Mouse (Mus musculus): ENCODE results near the gene Prps2.
A peak's percentile ranks its signal among the peaks of the same experiment; 100 is the strongest.
"Not testable (repeated sequence)": the region's sequence is repeated elsewhere in the genome, so short reads cannot be mapped to it uniquely, and the experiment has no call there.

Gene Prps2

DNA sequence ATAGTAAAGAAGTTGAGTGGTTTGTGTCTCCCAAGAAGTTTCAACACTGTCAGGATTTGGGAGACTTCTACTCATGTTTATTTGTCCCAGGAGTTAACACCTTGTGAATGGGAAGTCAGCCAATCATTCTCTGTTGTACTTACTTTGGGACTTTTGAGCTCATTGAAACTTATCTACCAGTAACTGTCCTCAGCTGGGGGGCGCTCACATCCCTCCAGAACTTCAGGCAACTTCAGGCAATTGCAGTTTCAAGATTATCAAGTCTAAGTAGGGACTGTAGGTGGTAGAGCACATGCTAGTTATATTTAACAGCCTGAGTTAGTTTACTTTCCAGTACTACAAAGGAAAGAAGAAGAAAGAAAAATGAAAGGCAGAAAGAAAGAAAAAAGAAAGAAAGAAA is 58.8 kb downstream of the Prps2 start:
- no peak for DNase-seq (ENCODE audit: low spot score in 2 of 2)

DNA sequence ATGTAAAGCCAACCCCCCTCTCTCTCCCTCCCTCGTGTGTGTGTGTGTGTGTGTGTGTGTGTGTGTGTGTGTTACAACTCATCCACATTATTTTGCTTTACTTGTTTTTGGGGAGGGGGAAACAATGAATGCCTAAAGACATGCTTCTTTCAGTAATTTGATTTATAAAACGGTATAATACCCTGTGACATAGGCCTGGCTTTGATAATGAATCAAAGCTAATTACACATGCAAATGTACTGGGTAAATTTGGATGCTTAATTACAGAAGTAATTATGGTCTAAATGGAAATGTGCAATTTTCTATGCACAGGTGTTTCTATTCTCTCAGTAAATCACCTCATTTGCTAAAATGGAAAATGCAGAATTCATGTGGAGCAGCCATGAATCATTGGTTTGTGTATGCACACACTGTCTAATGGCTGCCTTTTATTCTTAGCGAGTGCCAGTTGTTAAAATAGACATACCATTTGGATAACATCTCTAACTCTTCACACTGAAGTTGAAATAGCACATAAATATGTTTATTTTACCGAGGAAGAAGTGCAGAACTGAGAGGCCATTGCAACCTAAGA is 61.2 kb downstream of the Prps2 start:
- DNase-seq (ENCODE audit: low spot score in 2 of 2), result no peak

DNA sequence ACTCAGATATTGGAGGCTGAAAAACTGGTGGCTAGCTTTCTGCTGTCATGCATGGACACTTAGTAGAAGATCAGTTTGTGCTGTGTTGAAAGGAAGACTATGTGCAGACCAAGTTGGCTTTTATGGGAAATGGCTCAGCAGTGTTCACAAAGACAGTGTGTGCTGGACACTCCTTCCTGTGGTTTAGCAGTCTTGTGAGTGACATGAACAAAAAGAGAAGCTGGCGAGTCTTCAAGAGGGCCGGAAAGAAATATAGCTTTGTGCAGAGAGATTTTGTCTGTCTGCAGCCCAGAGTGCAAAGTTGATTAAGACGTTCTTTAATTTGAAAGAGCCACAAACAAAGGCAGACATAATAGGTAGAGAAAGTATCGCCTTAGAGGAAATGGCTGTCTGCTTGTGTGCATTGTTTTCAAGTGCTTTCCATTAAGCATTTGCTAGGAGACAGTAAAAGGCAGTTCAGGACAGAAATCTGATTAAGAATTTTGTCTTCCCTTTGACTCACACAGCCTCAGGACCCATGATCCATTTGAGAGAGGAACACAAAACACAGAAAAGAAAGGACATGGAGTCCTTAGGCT is 63.6 kb downstream of the Prps2 start:
- peak in 1 of 2 experiments; percentile 12 for DNase-seq (ENCODE audit: low spot score in 2 of 2)

DNA sequence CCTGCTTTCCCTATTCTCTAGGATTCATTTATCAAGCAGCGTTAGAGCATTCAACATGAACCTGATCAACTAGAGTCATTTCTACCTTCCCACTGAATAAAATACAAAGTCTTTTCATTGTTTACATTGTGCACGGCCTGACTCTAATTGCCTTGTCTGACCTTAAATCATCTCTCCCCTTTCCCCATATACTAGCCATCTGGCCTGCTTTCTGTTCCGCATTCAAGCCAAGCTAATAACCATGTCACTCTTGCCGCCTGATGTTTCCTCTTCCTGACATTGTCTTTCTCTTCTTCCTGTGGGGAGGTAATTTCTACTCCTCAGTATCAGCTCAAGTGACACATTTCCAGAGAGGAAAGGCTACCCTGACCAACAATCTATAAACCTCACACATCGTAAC is 66.8 kb downstream of the Prps2 start:
- DNase-seq (ENCODE audit: low spot score in 2 of 2), result no peak

DNA sequence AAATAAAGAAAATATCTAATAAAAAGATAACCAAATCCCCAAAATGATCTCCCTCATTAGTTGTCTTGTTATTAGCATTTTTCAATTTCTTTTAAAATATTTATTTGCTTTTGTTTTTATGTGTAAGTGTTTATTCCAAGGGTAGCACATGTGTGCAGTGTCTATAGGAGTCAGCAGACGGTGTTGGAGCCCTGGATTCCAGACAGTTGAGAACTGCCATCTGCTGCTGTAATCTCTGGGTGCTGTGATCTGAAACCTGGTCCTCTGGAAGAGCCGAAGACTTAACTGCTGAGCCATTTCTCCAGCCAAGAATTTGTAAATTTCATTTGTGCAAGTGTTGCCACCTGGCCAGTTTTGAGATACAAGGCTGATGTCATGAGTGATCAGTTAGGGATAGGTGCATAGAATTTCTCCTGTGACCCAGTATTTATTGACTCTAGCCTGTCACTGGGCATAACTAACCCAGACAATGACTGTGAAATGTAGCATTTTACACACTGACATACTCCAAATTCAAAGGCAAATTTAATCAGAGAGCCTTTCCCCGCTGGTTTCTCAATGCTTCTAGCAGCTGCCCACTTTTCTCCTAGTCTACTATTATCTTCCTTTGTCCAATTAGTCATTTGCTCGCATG is 67.3 kb downstream of the Prps2 start:
- no peak for DNase-seq (ENCODE audit: low spot score in 2 of 2)

DNA sequence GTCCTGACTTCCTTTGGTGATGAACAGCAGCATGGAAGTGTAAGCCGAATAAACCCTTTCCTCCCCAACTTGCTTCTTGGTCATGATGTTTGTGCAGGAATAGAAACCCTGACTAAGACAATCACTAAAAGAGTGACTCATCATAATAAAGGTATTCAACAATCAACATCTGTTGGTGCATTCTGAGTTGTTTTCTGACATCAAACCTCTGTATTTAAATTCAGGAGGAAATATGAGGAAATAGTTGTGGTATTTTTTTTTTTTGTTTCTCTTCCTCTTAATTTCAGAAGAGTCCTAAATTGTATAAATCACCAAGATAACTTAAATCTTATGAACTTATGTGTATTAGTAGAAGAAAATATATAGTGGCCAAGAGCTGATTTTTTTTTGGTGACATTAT is 80.5 kb downstream of the Prps2 start:
- DNase-seq (ENCODE audit: low spot score in 2 of 2), result not testable (repeated sequence)
